Mouse (Mus musculus) midbrain, embryonic 12.5 days (tissue): ENCODE data around the gene Ccnl1. TPM values are rescaled to one million over a fixed set of nuclear protein-coding genes. Genes with fewer than 3 reads are reported as not detected.

ENCODE experiments used
- ATAC-seq: fragments of 200-750 bp; cut with Nextera tagmentation; 2 replicates; pipeline ENCODE4 v1.8.0; 2017; ENCODE audit warnings: low read depth, moderate TSS enrichment, moderate library complexity; ENCODE audit not compliant: low FRiP score
- H3K27ac ChIP-seq: fragments of 300-500 bp; sonication (generic); replicated peaks from 2 replicates; pipeline ENCODE4 v1.5.1; 2016; ENCODE audit warnings: mild to moderate bottlenecking
- H3K27me3 ChIP-seq: fragments of 300-500 bp; sonication (generic); 2 replicates; pipeline ENCODE4 v1.6.1; 2016; ENCODE audit warnings: mild to moderate bottlenecking
- H3K36me3 ChIP-seq: fragments of 300-500 bp; sonication (generic); 2 replicates; pipeline ENCODE4 v1.6.1; 2016
- H3K4me1 ChIP-seq: fragments of 300-500 bp; sonication (generic); 2 replicates; pipeline ENCODE4 v1.6.1; 2016
- H3K4me2 ChIP-seq: fragments of 300-500 bp; sonication (generic); replicated peaks from 2 replicates; pipeline ENCODE4 v1.6.1; 2016; ENCODE audit warnings: mild to moderate bottlenecking, moderate library complexity
- H3K4me3 ChIP-seq: fragments of 300-500 bp; sonication (generic); 2 replicates; pipeline ENCODE4 v1.5.1; 2016; ENCODE audit warnings: mild to moderate bottlenecking
- H3K9ac ChIP-seq: fragments of 300-500 bp; sonication (generic); replicated peaks from 2 replicates; pipeline ENCODE4 v1.6.1; 2016; ENCODE audit warnings: mild to moderate bottlenecking, moderate library complexity
- H3K9me3 ChIP-seq: fragments of 300-500 bp; sonication (generic); 2 replicates; pipeline ENCODE4 v1.6.1; 2016; ENCODE audit warnings: mild to moderate bottlenecking
- WGBS: fragments of 180-500 bp; shearing (Covaris S2); methylation state at CpG from one replicate; pipeline ENCODE4 v1.1.7; 2016; 5-methylcytosine and 5-hydroxymethylcytosine counted together
- polyA plus RNA-seq: library from polyadenylated mRNA; unstranded; fragments of >200 nt; fragmentation: Nextera tagmentation; extraction: Ambion mirVana; gene quantifications from 2 replicates; pipeline ENCODE4 v1.2.1, GENCODE M21; 2016

The Ccnl1 gene
- polyA plus RNA-seq, 1 experiment from 2014 or later = 122 TPM

GRCm38 (mm10) chr3:65912928-65913327 is 45.1 kb downstream of the Ccnl1 start:
- 0 out of 2 replicates have a peak, but pooled peaks cover 4% of the 10 kb centered on the region for H3K27me3 ChIP-seq
- no peak overlapping the region for H3K9ac ChIP-seq
- no peaks in the 10 kb centered on the region for H3K4me1 ChIP-seq
- ATAC-seq = no peak
- no peaks in the 10 kb centered on the region for H3K9me3 ChIP-seq
- no peak overlapping the region for H3K4me2 ChIP-seq
- WGBS = 71% methylated on average over 4 of the region's 4 CpGs
- no peak overlapping the region for H3K27ac ChIP-seq
- no peaks in the 10 kb centered on the region for H3K36me3 ChIP-seq
- no peak overlapping the region for H3K4me3 ChIP-seq

GRCm38 (mm10) chr3:65912217-65912616 is 45.8 kb downstream of the Ccnl1 start:
- ATAC-seq = no peak
- no peaks in the 10 kb centered on the region for H3K4me1 ChIP-seq
- no peak overlapping the region for H3K9ac ChIP-seq
- no peaks in the 10 kb centered on the region for H3K9me3 ChIP-seq
- H3K36me3 ChIP-seq = no peaks in the 10 kb centered on the region
- H3K27me3 ChIP-seq = 0 out of 2 replicates have a peak, but pooled peaks cover 4% of the 10 kb centered on the region
- no peak overlapping the region for H3K4me2 ChIP-seq
- WGBS = 80% methylated on average over 11 of the region's 11 CpGs
- H3K4me3 ChIP-seq = no peak overlapping the region
- no peak overlapping the region for H3K27ac ChIP-seq

DNA sequence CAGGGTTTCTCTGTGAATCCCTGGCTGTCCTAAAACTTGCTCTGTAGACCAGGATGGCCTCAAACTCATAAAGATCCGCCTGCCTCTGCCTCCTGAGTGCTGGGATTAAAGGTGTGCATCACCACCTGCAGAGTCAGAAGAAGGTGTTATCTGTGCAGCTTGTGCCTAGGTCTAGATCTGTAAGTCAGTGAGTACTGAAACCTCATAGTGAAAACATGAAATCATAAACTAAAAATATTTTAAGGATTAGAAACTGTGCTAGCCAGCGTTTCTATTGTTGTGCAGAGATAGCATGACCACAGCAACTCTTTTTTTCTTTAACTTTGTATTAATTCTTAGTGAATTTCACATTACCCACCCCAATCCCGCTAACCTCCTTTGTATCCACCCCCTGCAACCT is 46.8 kb downstream of the Ccnl1 start:
- no peak overlapping the region for H3K27ac ChIP-seq
- no peaks in the 10 kb centered on the region for H3K36me3 ChIP-seq
- no peak overlapping the region for H3K4me3 ChIP-seq
- no peaks in the 10 kb centered on the region for H3K9me3 ChIP-seq
- WGBS = 91% methylated on average over 3 of the region's 3 CpGs
- no peaks in the 10 kb centered on the region for H3K4me1 ChIP-seq
- H3K9ac ChIP-seq = no peak overlapping the region
- no peak for ATAC-seq
- H3K4me2 ChIP-seq = no peak overlapping the region
- 0 out of 2 replicates have a peak, but pooled peaks cover 4% of the 10 kb centered on the region for H3K27me3 ChIP-seq

DNA sequence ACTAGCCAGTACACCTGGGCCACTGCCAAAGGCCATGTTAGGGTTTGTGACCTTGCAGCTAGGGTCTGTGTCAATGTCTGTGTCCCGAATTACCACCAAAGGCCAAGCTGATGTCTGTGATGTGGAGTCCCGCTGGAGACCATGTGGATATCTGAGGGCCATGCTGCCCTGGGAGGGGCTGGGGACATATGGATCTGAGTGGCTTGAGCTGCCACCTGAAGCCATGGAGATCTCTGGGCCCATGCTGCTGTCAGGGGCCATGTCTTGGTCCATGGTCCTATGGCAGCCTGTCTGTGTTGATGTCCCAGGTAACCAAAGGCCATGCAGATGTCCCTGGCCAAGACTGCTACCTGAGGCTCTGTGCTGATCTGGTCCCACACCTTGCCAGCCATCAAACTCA is 48.6 kb downstream of the Ccnl1 start:
- Histone ChIP-seq H3K9me3 (no peaks in the 10 kb centered on the region), H3K4me1 (no peaks in the 10 kb centered on the region), H3K36me3 (no peaks in the 10 kb centered on the region), H3K4me3 (no peak overlapping the region), H3K9ac (no peak overlapping the region), H3K27ac (no peak overlapping the region), H3K27me3 (peaks cover 7% of the 10 kb centered on the region; the same call in 1 of the 2 replicates), H3K4me2 (no peak overlapping the region)
- 88% methylated on average over 2 of the region's 2 CpGs for WGBS
- ATAC-seq = no peak

- Histone ChIP-seq H3K4me3 (no peak overlapping the region), H3K9me3 (no peaks in the 10 kb centered on the region), H3K4me1 (no peaks in the 10 kb centered on the region), H3K4me2 (no peak overlapping the region), H3K27me3 (peaks cover 11% of the 10 kb centered on the region), H3K36me3 (no peaks in the 10 kb centered on the region), H3K9ac (no peak overlapping the region), H3K27ac (no peak overlapping the region)
- WGBS = 92% methylated on average over 4 of the region's 4 CpGs
- ATAC-seq = no peak
Observed at GRCm38 (mm10) chr3:65907536-65907935, 50.5 kb downstream of the Ccnl1 start.

GRCm38 (mm10) chr3:65905281-65906169 is 52.5 kb downstream of the Ccnl1 start:
- H3K9ac ChIP-seq = no peak overlapping the region
- WGBS = 35% methylated on average over 7 of the region's 7 CpGs
- no peaks in the 10 kb centered on the region for H3K9me3 ChIP-seq
- no peaks in the 10 kb centered on the region for H3K36me3 ChIP-seq
- H3K4me1 ChIP-seq = no peaks in the 10 kb centered on the region
- ATAC-seq = no peak
- no peak overlapping the region for H3K4me3 ChIP-seq
- H3K27ac ChIP-seq = no peak overlapping the region
- H3K27me3 ChIP-seq = peaks cover 7% of the 10 kb centered on the region
- no peak overlapping the region for H3K4me2 ChIP-seq

DNA sequence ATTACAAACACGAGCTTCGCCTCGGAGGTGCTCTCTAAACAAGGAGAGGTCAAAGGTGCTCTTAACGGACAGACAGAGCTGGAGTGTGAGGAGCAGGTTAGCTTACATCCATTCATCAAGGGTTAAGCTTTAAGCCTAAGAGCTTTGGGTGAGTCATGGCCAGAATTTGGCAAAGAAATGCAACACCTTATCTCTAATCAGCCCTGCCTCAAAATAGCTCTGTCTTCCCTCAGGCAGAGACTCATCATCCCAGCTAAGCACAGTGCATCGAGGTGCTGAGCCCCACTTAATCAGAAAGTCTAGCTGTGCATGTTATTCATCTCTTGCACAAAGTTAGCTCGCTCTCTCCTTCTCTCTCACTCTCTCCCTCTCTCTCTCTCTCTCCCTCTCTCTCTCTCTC is 53.3 kb downstream of the Ccnl1 start:
- Histone ChIP-seq H3K4me3 (no peak overlapping the region), H3K4me2 (no peak overlapping the region), H3K9ac (no peak overlapping the region), H3K27ac (no peak overlapping the region), H3K9me3 (no peaks in the 10 kb centered on the region), H3K36me3 (no peaks in the 10 kb centered on the region), H3K4me1 (no peaks in the 10 kb centered on the region), H3K27me3 (peaks cover 7% of the 10 kb centered on the region)
- WGBS = 11% methylated on average over 6 of the region's 6 CpGs
- ATAC-seq = no peak

- Histone ChIP-seq H3K4me1 (no peaks in the 10 kb centered on the region), H3K27ac (no peak overlapping the region), H3K4me3 (no peak overlapping the region), H3K36me3 (no peaks in the 10 kb centered on the region), H3K9ac (no peak overlapping the region), H3K9me3 (no peaks in the 10 kb centered on the region), H3K4me2 (no peak overlapping the region), H3K27me3 (peaks cover 7% of the 10 kb centered on the region)
- 28% methylated on average over 4 of the region's 4 CpGs for WGBS
- no peak for ATAC-seq
Observed at GRCm38 (mm10) chr3:65904106-65904505, 53.9 kb downstream of the Ccnl1 start.

- 57% methylated on average over 8 of the region's 8 CpGs for WGBS
- H3K9ac ChIP-seq = no peak overlapping the region
- H3K27me3 ChIP-seq = peaks cover 4% of the 10 kb centered on the region; the same call in 1 of the 2 replicates
- no peak overlapping the region for H3K4me2 ChIP-seq
- no peak overlapping the region for H3K27ac ChIP-seq
- peaks cover 4% of the 10 kb centered on the region; the same call in 1 of the 2 replicates for H3K4me1 ChIP-seq
- no peaks in the 10 kb centered on the region for H3K9me3 ChIP-seq
- H3K4me3 ChIP-seq = no peak overlapping the region
- peak; percentile 47 for ATAC-seq
- H3K36me3 ChIP-seq = no peaks in the 10 kb centered on the region
Observed at GRCm38 (mm10) chr3:65898598-65899278, 59.3 kb downstream of the Ccnl1 start.

DNA sequence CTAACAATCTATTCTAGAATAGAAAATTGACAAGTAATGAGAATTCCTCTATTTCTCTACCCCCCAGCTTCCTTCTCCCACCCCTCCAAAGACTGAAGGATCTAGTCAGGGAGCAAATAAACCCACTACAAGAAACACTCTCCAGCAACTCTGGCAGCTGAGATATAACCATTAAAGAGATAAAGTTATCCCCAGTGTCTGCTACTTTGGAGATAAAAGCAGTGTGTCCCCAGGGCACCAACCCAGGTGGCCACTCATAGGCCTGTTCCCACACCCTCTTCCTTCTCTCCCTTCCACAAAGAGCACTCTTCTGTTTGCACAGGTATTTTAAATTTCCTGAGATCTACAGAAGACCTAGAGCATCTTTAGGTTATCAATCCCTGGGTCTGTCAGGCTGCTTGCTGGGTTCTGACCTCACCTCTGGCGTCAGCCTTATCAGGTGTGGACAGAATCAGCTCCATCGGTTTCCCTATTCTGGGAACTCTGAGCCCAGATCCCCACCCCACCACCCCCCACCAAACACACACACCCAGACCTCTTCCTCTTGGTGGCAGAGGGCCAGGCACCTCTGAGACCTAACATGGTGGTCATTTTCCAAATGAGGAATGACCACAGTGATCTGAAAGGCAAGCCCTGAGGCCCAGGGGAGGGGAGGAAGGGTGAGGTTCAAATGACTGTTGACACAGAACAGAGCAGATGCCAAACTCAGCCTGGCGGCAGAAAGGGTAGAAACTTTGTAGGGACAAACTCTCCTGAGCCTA is 60.6 kb downstream of the Ccnl1 start:
- H3K9ac ChIP-seq = no peak overlapping the region
- H3K9me3 ChIP-seq = no peaks in the 10 kb centered on the region
- no peak overlapping the region for H3K27ac ChIP-seq
- H3K4me2 ChIP-seq = no peak overlapping the region
- no peaks in the 10 kb centered on the region for H3K27me3 ChIP-seq
- H3K36me3 ChIP-seq = no peaks in the 10 kb centered on the region
- peaks cover 4% of the 10 kb centered on the region; the same call in 1 of the 2 replicates for H3K4me1 ChIP-seq
- ATAC-seq = no peak
- H3K4me3 ChIP-seq = no peak overlapping the region
- 70% methylated on average over 3 of the region's 3 CpGs for WGBS
